Mouse (Mus musculus): Measurements from ENCODE around the gene Asb15. TPM values are rescaled to one million over a fixed set of nuclear protein-coding genes. Genes with fewer than 3 reads are reported as not detected.

Gene Asb15
- polyA plus RNA-seq, 1 experiment from 2014 or later: not detected

GRCm38 (mm10) chr6:24542393-24542792 is 14.4 kb downstream of the Asb15 start:
- no peaks in the 10 kb centered on the region for H3K9me3 ChIP-seq (replicated peaks)
- no peak for DNase-seq (ENCODE audit: low spot score)

DNA sequence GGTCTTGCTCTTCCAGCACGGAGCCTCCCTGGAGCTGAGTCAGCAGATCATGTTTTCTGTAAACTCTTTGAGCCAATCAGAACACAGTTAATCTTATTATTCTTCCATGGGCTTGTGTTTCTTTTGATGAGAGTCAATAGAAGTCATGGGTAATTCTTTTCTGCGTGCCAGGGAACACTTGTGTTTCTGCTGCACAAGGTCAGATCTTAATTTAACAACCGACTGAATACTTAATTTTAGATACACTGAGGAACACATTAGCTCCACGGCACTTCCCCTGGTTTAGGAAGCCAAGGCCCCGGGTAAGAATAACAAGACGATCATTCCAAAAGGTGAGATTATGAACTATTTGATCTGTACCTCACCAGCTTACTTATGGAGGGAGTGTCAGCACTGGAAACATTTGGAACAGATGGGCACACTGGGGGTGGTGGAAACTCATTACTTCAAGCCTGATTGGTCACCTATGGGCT is 15.2 kb downstream of the Asb15 start:
- Histone ChIP-seq H3K4me3 (no peak overlapping the region), H3K36me3 (no peaks in the 10 kb centered on the region), H3K9me3 (replicated peaks) (no peaks in the 10 kb centered on the region), H3K4me1 (no peaks in the 10 kb centered on the region), H3K27ac (no peak overlapping the region), H3K27me3 (ENCODE audit: low read depth, poor library complexity, severe bottlenecking) (no peaks in the 10 kb centered on the region)
- DNase-seq (ENCODE audit: low spot score): no peak
- 84% methylated on average over 6 of the region's 6 CpGs for WGBS

More at GRCm38 (mm10) chr6:24542393-24542792, 14.4 kb downstream of the Asb15 start:
- Histone ChIP-seq H3K27ac (no peak overlapping the region), H3K4me3 (no peak overlapping the region), H3K27me3 (ENCODE audit: low read depth, poor library complexity, severe bottlenecking) (no peaks in the 10 kb centered on the region), H3K36me3 (no peaks in the 10 kb centered on the region), H3K4me1 (no peaks in the 10 kb centered on the region)

DNA sequence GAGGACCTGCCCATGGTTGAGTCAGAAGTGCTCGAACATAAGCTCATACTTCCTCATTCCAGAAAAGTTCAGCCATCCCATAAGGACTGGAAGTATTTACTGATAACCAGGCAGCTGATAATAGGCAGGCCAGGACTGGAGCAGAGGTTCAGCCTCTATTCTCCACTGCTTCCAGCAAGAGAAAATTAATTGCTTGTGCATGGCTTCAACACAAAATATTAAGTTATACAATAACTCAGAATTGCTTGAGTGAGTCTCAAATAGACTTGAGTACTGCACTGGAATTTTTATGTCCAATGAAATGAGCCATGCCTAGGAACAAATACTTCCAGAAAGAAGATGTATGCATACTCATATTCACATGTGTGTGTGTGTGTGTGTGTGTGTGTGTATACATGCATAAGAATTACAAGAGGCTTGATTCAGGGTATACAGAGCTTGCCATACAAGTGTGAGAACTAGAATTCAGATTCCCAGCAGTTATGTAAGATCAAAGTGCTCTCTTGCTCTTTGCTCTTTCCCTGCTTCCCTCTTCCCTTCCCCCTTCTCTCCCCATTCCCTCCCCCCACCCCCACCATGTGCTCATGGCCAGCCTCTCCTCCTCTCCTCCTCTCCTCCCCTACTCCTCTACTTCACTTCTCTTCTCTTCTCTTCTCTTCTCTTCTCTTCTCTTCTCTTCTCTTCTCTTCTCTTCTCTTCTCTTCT is 18.9 kb downstream of the Asb15 start:
- WGBS: 89% methylated on average over 1 of the region's 1 CpGs
- Histone ChIP-seq H3K9me3 (replicated peaks) (no peaks in the 10 kb centered on the region), H3K36me3 (no peaks in the 10 kb centered on the region), H3K4me1 (no peaks in the 10 kb centered on the region), H3K4me3 (no peak overlapping the region), H3K27me3 (ENCODE audit: low read depth, poor library complexity, severe bottlenecking) (no peaks in the 10 kb centered on the region), H3K27ac (no peak overlapping the region)
- no peak for DNase-seq (ENCODE audit: low spot score)

- Histone ChIP-seq H3K27ac (no peak overlapping the region), H3K27me3 (ENCODE audit: low read depth, poor library complexity, severe bottlenecking) (no peaks in the 10 kb centered on the region), H3K36me3 (no peaks in the 10 kb centered on the region), H3K9me3 (replicated peaks) (no peaks in the 10 kb centered on the region), H3K4me3 (no peak overlapping the region), H3K4me1 (no peaks in the 10 kb centered on the region)
- WGBS: 82% methylated on average over 2 of the region's 2 CpGs
- no peak for DNase-seq (ENCODE audit: low spot score)
Measured at GRCm38 (mm10) chr6:24549801-24550200, 21.9 kb downstream of the Asb15 start.

- WGBS: 69% methylated on average over 7 of the region's 7 CpGs
- no peaks in the 10 kb centered on the region for H3K27me3 ChIP-seq (ENCODE audit: low read depth, poor library complexity, severe bottlenecking)
- H3K36me3 ChIP-seq: no peaks in the 10 kb centered on the region
- H3K4me3 ChIP-seq: no peak overlapping the region
- no peaks in the 10 kb centered on the region for H3K9me3 ChIP-seq (replicated peaks)
- DNase-seq (ENCODE audit: low spot score): no peak
- H3K27ac ChIP-seq: no peak overlapping the region
- no peaks in the 10 kb centered on the region for H3K4me1 ChIP-seq
Measured at GRCm38 (mm10) chr6:24552046-24552445, 24.1 kb downstream of the Asb15 start.

DNA sequence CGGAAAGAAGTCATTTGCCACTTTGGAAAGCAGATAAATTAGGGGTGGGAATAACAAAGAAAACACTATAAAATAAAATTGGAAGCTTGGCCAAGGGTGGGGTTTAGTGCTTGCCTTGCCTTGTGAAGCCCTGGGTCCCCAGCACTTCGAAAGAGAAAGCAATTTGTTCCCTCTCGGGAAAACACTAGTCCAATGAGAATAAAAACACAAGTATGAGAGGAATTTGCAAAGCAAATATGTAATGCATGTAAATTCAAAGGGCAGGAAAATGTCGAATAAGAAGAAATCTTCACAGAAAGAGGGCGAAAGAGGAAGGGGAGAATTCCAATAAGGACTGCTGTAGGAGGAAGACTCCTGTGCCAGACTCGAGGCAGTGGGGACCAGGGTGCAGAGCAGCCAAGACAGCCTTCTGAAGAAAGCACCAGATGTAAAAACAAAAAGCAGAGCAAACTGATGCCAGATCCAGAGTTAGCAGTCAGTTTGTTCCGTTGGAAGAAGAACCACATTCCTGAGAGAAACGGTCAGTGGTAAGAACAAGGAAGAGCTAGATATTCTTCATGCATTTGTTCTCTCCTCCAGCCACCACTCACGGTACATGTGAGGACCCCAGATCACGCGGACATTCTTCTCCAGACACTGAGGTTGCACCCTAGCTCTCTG is 26.6 kb downstream of the Asb15 start:
- no peak overlapping the region for H3K27ac ChIP-seq
- H3K9me3 ChIP-seq (replicated peaks): no peaks in the 10 kb centered on the region
- no peaks in the 10 kb centered on the region for H3K36me3 ChIP-seq
- H3K4me1 ChIP-seq: no peaks in the 10 kb centered on the region
- no peak for DNase-seq (ENCODE audit: low spot score)
- H3K4me3 ChIP-seq: no peak overlapping the region
- no peaks in the 10 kb centered on the region for H3K27me3 ChIP-seq (ENCODE audit: low read depth, poor library complexity, severe bottlenecking)
- 86% methylated on average over 11 of the region's 11 CpGs for WGBS

DNA sequence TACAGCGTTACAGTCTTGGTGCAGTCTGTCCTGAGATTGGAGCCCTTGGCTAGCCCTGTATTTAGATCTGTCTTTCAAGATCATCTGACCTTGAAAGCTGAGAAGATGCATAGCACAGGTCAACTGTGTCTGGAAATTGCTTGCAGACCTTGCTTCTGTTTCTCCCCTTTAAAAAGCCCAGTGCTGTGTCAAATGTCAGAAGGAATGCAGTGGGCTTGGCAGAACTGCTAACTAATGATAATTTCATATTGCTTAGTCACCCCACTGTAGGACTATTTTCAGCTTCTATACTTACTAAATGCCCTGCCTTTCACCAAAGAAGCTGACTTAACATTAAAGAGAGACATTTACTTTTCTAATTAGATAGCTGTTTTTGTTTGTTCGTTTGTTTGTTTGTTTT is 27.5 kb downstream of the Asb15 start:
- no peak overlapping the region for H3K27ac ChIP-seq
- no peak for DNase-seq (ENCODE audit: low spot score)
- no peaks in the 10 kb centered on the region for H3K27me3 ChIP-seq (ENCODE audit: low read depth, poor library complexity, severe bottlenecking)
- no peak overlapping the region for H3K4me3 ChIP-seq
- no peaks in the 10 kb centered on the region for H3K9me3 ChIP-seq (replicated peaks)
- WGBS: 69% methylated on average over 2 of the region's 2 CpGs
- H3K36me3 ChIP-seq: no peaks in the 10 kb centered on the region
- H3K4me1 ChIP-seq: no peaks in the 10 kb centered on the region

DNA sequence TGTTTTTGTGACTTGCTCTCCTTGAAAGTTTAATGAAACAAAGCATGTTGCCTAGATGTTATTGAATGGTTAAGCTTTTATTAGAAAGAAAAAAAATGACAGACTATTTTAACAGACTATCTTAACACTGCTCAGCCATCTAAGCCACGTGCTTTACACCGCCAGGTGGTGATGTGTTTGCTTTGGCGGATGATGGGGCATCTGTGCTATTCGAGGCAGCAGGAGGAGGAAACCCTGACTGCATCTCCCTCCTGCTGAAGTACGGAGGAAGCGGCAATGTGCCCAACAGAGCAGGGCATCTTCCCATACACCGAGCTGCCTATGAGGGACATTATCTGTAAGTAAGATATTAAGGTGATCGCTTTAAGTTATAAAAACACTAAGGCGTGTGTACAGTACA is 36.1 kb downstream of the Asb15 start:
- no peaks in the 10 kb centered on the region for H3K9me3 ChIP-seq (replicated peaks)
- no peak overlapping the region for H3K4me3 ChIP-seq
- H3K4me1 ChIP-seq: no peaks in the 10 kb centered on the region
- no peaks in the 10 kb centered on the region for H3K27me3 ChIP-seq (ENCODE audit: low read depth, poor library complexity, severe bottlenecking)
- no peaks in the 10 kb centered on the region for H3K36me3 ChIP-seq
- no peak for DNase-seq (ENCODE audit: low spot score)
- WGBS: 86% methylated on average over 9 of the region's 9 CpGs
- H3K27ac ChIP-seq: no peak overlapping the region

DNA sequence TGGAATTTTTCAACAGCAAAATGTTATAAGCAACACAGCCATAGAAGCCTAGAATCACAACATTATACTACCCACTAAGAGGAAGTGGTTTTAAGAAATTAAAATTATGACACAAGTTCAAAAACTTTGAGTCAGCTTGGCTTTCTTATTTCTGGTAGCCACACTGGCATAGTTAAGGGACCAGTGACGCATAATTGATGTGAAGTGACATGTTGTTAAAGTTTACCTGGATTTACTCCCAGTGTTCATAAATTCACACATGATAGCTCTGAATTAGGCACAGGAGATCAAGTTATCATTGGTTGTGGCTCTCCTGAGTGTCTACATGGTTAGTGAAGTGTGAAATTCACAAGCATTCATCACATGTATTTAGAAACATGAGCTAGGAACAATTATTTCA is 36.9 kb downstream of the Asb15 start:
- Histone ChIP-seq H3K36me3 (no peaks in the 10 kb centered on the region), H3K4me3 (no peak overlapping the region), H3K27ac (no peak overlapping the region), H3K27me3 (ENCODE audit: low read depth, poor library complexity, severe bottlenecking) (no peaks in the 10 kb centered on the region), H3K9me3 (replicated peaks) (no peaks in the 10 kb centered on the region), H3K4me1 (no peaks in the 10 kb centered on the region)
- no peak for DNase-seq (ENCODE audit: low spot score)
- 94% methylated on average over 1 of the region's 1 CpGs for WGBS

DNA sequence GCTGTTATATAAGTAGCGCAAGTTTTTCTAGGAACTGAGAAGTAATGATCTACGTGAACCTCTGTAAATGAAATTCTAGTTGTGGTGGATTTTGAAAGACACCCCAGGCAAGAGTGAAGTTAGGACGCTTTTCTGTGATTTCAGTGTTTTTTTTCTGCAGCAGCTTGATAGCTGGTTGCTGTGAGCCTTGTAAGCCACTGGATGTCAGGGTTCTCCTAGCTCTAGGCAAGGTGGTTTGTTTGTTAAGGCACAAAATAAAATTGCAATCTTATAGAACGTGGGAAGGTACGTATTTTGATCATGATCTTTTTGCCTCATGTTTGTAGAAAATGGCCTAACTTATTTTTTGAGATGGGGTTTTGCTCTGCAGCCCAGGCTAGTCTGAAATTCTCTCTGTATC is 41.0 kb downstream of the Asb15 start:
- H3K4me3 ChIP-seq: no peak overlapping the region
- no peaks in the 10 kb centered on the region for H3K4me1 ChIP-seq
- no peaks in the 10 kb centered on the region for H3K9me3 ChIP-seq (replicated peaks)
- H3K27me3 ChIP-seq (ENCODE audit: low read depth, poor library complexity, severe bottlenecking): no peaks in the 10 kb centered on the region
- 86% methylated on average over 5 of the region's 5 CpGs for WGBS
- DNase-seq (ENCODE audit: low spot score): no peak
- no peaks in the 10 kb centered on the region for H3K36me3 ChIP-seq
- H3K27ac ChIP-seq: no peak overlapping the region

- 85% methylated on average over 1 of the region's 1 CpGs for WGBS
- Histone ChIP-seq H3K4me1 (no peaks in the 10 kb centered on the region), H3K9me3 (replicated peaks) (no peaks in the 10 kb centered on the region)
Measured at GRCm38 (mm10) chr6:24569711-24570110, 41.8 kb downstream of the Asb15 start.

GRCm38 (mm10) chr6:24570278-24570677 is 42.3 kb downstream of the Asb15 start:
- Histone ChIP-seq H3K4me1 (no peaks in the 10 kb centered on the region), H3K36me3 (no peaks in the 10 kb centered on the region), H3K4me3 (no peak overlapping the region), H3K9me3 (replicated peaks) (no peaks in the 10 kb centered on the region), H3K27me3 (ENCODE audit: low read depth, poor library complexity, severe bottlenecking) (no peaks in the 10 kb centered on the region), H3K27ac (no peak overlapping the region)
- no peak for DNase-seq (ENCODE audit: low spot score)
- WGBS: 82% methylated on average over 11 of the region's 11 CpGs

More at GRCm38 (mm10) chr6:24569711-24570110, 41.8 kb downstream of the Asb15 start:
- Histone ChIP-seq H3K4me3 (no peak overlapping the region), H3K27ac (no peak overlapping the region), H3K27me3 (ENCODE audit: low read depth, poor library complexity, severe bottlenecking) (no peaks in the 10 kb centered on the region), H3K36me3 (no peaks in the 10 kb centered on the region)
- DNase-seq (ENCODE audit: low spot score): no peak

DNA sequence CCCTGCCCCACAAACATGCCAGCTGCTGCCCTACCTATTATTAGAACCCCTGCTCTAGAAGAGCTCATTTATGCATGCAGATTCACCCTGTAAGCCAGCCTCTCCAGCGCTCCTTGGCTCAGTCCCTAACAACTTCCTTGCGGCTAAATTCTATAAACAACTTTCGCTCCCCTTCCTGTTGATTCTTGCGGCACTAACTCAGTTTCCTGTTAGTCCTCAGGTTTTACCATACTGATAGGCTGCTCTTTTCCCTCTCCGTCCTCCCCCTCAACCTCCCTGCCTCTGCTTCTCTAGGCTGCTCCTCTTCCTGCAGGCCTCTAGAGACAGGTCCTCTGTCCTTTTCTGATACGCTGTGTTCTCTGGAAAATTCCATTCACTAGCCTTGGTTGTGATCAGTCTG is 43.2 kb downstream of the Asb15 start:
- H3K27me3 ChIP-seq (ENCODE audit: low read depth, poor library complexity, severe bottlenecking): no peaks in the 10 kb centered on the region
- H3K4me1 ChIP-seq: no peaks in the 10 kb centered on the region
- WGBS: 85% methylated on average over 6 of the region's 6 CpGs
- H3K4me3 ChIP-seq: no peak overlapping the region
- H3K27ac ChIP-seq: no peak overlapping the region
- no peaks in the 10 kb centered on the region for H3K9me3 ChIP-seq (replicated peaks)
- H3K36me3 ChIP-seq: no peaks in the 10 kb centered on the region
- DNase-seq (ENCODE audit: low spot score): no peak
